Mouse (Mus musculus) kidney, adult 2 months (tissue): Measurements from ENCODE around the gene 1810046K07Rik.

ENCODE experiments used
- CTCF ChIP-seq: fragments of 200-500 bp; conservative IDR thresholded peaks from 2 replicates; pipeline ENCODE4 v1.5.1; 2011; ENCODE audit warnings: low read depth, mild to moderate bottlenecking, control low read depth, low read length, moderate library complexity, mixed read lengths; ENCODE audit not compliant: insufficient read depth, insufficient read length
- POLR2A ChIP-seq: fragments of 200-500 bp; IDR thresholded peaks from one replicate; pipeline ENCODE4 v1.6.1; 2011; ENCODE audit warnings: low read depth, low read length, control low read depth

DNA sequence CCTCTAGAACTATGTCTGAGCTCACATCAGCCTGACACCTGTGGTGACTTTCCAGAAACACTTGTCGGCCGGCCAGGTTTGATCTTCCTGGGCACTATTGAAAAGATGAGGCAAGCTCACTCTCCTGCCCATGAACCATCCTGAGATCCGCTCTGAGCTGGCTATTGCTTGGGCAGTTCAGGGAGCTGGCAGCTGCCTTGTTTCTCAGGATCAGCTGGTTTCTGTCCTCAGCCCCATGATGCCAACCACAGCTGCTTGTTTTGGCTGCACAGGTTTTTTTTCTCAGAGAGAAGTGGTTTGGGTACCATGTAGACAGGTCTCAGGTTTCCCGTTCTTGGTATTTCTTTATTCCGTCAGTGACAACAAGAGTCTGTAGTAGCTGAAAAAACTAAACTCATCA lies 70.3 kb downstream of the 1810046K07Rik start:
- TF ChIP-seq CTCF (no peak), POLR2A (no peak)
